Mouse (Mus musculus) testis, adult 2 months (tissue): ENCODE data around the gene Btnl10. TPM values are rescaled to one million over a fixed set of nuclear protein-coding genes. Genes with fewer than 3 reads are reported as not detected.
"Not testable (repeated sequence)": the region's sequence is repeated elsewhere in the genome, so short reads cannot be mapped to it uniquely, and the experiment has no call there.

Source experiments
- H3K27ac ChIP-seq: fragments of 200-500 bp; 2 replicates; pipeline ENCODE4 v1.5.1; 2012; ENCODE audit warnings: low read depth, low read length; ENCODE audit not compliant: control insufficient read depth, insufficient read depth
- H3K27me3 ChIP-seq: fragments of 200-500 bp; 2 replicates; pipeline ENCODE4 v1.6.1; 2012; ENCODE audit warnings: mild to moderate bottlenecking, low read length, moderate library complexity; ENCODE audit not compliant: control insufficient read depth, insufficient read depth
- H3K36me3 ChIP-seq: fragments of 200-500 bp; 2 replicates; pipeline ENCODE4 v1.6.1; 2012; ENCODE audit warnings: mild to moderate bottlenecking, low read length; ENCODE audit not compliant: control insufficient read depth, insufficient read depth
- H3K4me1 ChIP-seq: fragments of 200-500 bp; 2 replicates; pipeline ENCODE4 v1.6.1; 2012; ENCODE audit warnings: low read length; ENCODE audit not compliant: control insufficient read depth, insufficient read depth
- H3K4me3 ChIP-seq: fragments of 200-500 bp; 2 replicates; pipeline ENCODE4 v1.5.1; 2012; ENCODE audit warnings: low read depth, mild to moderate bottlenecking, low read length, moderate library complexity, mixed read lengths; ENCODE audit not compliant: control insufficient read depth
- CTCF ChIP-seq: fragments of 200-500 bp; IDR thresholded peaks from 2 replicates; pipeline ENCODE4 v1.5.1; 2012; ENCODE audit warnings: low read depth, mild to moderate bottlenecking, inconsistent platforms, low read length, moderate library complexity; ENCODE audit not compliant: control insufficient read depth, insufficient read depth, insufficient replicate concordance
- POLR2A ChIP-seq: fragments of 200-500 bp; IDR thresholded peaks from 2 replicates; pipeline ENCODE4 v1.6.1; 2012; ENCODE audit warnings: low read depth, mild to moderate bottlenecking, inconsistent platforms, low read length, moderate library complexity; ENCODE audit not compliant: control insufficient read depth
- polyA plus RNA-seq: library from polyadenylated mRNA; depleted of rRNA; stranded (reverse); fragments of >200 nt; gene quantifications from 2 replicates; pipeline ENCODE4 v1.2.3, GENCODE M21; 2012

Btnl10 gene
- polyA plus RNA-seq, 1 experiment: 10.1 TPM

GRCm38 (mm10) chr11:58948542-58949479 lies 31.1 kb downstream of the Btnl10 start, which contains the start of gene Hist3h2ba:
Gene Hist3h2ba, plus strand, starts transcription at chr11:58948920.
- H3K4me3 ChIP-seq: peak within 1 kb of the TSS; percentile 44
- H3K36me3 ChIP-seq: no peaks in the 10 kb centered on the region
- no peaks in the 10 kb centered on the region for H3K27me3 ChIP-seq
- TF ChIP-seq CTCF: no peak
- TF ChIP-seq POLR2A: peak; percentile 59; the same call in 1 of the 2 replicates
- H3K27ac ChIP-seq: peak within 1 kb of the TSS; percentile 50
- H3K4me1 ChIP-seq: peaks cover 13% of the 10 kb centered on the region

GRCm38 (mm10) chr11:58949480-58950431 lies 32.0 kb downstream of the Btnl10 start:
- peak overlapping the region; percentile 36; the same call in 1 of the 2 replicates for H3K27ac ChIP-seq
- no peak overlapping the region for H3K4me3 ChIP-seq
- no peaks in the 10 kb centered on the region for H3K36me3 ChIP-seq
- TF ChIP-seq CTCF (no peak), POLR2A (no peak)
- H3K4me1 ChIP-seq: peaks cover 16% of the 10 kb centered on the region
- no peaks in the 10 kb centered on the region for H3K27me3 ChIP-seq

- no peaks in the 10 kb centered on the region for H3K27me3 ChIP-seq
- no peak overlapping the region for H3K27ac ChIP-seq
- TF ChIP-seq CTCF (no peak), POLR2A (no peak)
- H3K36me3 ChIP-seq: no peaks in the 10 kb centered on the region
- no peak overlapping the region for H3K4me3 ChIP-seq
- H3K4me1 ChIP-seq: peaks cover 16% of the 10 kb centered on the region
Observed at GRCm38 (mm10) chr11:58951210-58951609, 33.5 kb downstream of the Btnl10 start.

GRCm38 (mm10) chr11:58953351-58954169 lies 35.9 kb downstream of the Btnl10 start:
- Histone ChIP-seq H3K36me3 (no peaks in the 10 kb centered on the region), H3K27me3 (no peaks in the 10 kb centered on the region), H3K4me3 (peak overlapping the region; percentile 92), H3K4me1 (peaks cover 10% of the 10 kb centered on the region), H3K27ac (peak overlapping the region; percentile 98)
- no peak for TF ChIP-seq POLR2A
- no peak for TF ChIP-seq CTCF

GRCm38 (mm10) chr11:58954170-58954419 lies 36.4 kb downstream of the Btnl10 start:
- not testable (repeated sequence) for H3K27me3 ChIP-seq, H3K4me1 ChIP-seq, H3K36me3 ChIP-seq
- H3K27ac ChIP-seq: peak overlapping the region; percentile 98
- peak overlapping the region; percentile 92 for H3K4me3 ChIP-seq

GRCm38 (mm10) chr11:58954420-58955142 lies 36.9 kb downstream of the Btnl10 start, which contains the start of the genes Hist3h2a and Trim17:
Gene Hist3h2a, plus strand, starts transcription at chr11:58954685.
Gene Trim17, plus strand, starts transcription at chr11:58954685.
- Histone ChIP-seq H3K36me3 (no peaks in the 10 kb centered on the region), H3K4me1 (peaks cover 13% of the 10 kb centered on the region), H3K27ac (peak within 1 kb of the TSS; percentile 98), H3K27me3 (no peaks in the 10 kb centered on the region), H3K4me3 (peak within 1 kb of the TSS; percentile 92)
- TF ChIP-seq POLR2A: peak; percentile 83
- peak; percentile 33; the same call in 1 of the 2 replicates for TF ChIP-seq CTCF
